Mouse (Mus musculus) MEL (cell line): ENCODE measurements around the gene Ints6.
"Not testable (repeated sequence)": the region's sequence is repeated elsewhere in the genome, so short reads cannot be mapped to it uniquely, and the experiment has no call there.

Experiments
- EP300 ChIP-seq, 2 experiments: IDR thresholded peaks; 2 replicates each; pipeline ENCODE4 v1.6.1; 2011; ENCODE audit warnings: improper control_type of control experiment in 2 of 2, low read length in 2 of 2, low read depth in 1 of 2, mild to moderate bottlenecking in 1 of 2
- GATA1 ChIP-seq: IDR thresholded peaks from 2 replicates; pipeline ENCODE4 v1.6.1; 2011; ENCODE audit warnings: low read depth, low read length, improper control_type of control experiment
- HCFC1 ChIP-seq: IDR thresholded peaks from 2 replicates; pipeline ENCODE4 v1.6.1; 2012; ENCODE audit warnings: low read depth, mild to moderate bottlenecking, inconsistent platforms, low read length, improper control_type of control experiment, moderate library complexity

- not testable (repeated sequence) for TF ChIP-seq GATA1; HCFC1; EP300 (IDR thresholded peaks at IDR 0.05; ENCODE audit: low read depth in 1 of 2, low read length in 2 of 2)
Observed at GRCm38 (mm10) chr14:62642368-62642767, 118.6 kb downstream of the Ints6 start.
